11 mouse cellular contexts compared by ENCODE assay signal in genomic region chr11:4803426-4803825, GRCm38 (mm10). TPM values are rescaled to one million over a fixed set of nuclear protein-coding genes. Genes with fewer than 3 reads are reported as not detected.
DNase-seq lines count a peak whose midpoint lies in the region; ATAC-seq and TF ChIP-seq lines count a peak whose summit lies in the region.
"Had no signal": no experiment of that assay in that cellular context is flagged by ENCODE, and none has a peak within 500 bp of the region (broad histone marks: within the 10 kb centered on the region; RNA-seq: fewer than 3 reads in every experiment).

No protein-coding gene starts in this region.

- 0 out of 2 replicates have a peak, but pooled peaks cover 12% of the 10 kb centered on the region for H3K36me3 ChIP-seq in hindbrain, embryonic 15.5 days
- peaks cover 28% of the 10 kb centered on the region for H3K36me3 ChIP-seq in hindbrain, embryonic 14.5 days (replicated peaks; ENCODE audit: control insufficient read depth, insufficient read depth)
- peaks cover 52% of the 10 kb centered on the region for H3K36me3 ChIP-seq in E14TG2a.4 (ENCODE audit: insufficient read depth, low read length)
- peaks cover 8% of the 10 kb centered on the region; the same call in 1 of the 2 replicates for H3K36me3 ChIP-seq in forebrain, embryonic 15.5 days
- 0 out of 2 replicates have a peak, but pooled peaks cover 3% of the 10 kb centered on the region for H3K36me3 ChIP-seq in midbrain, embryonic 16.5 days (ENCODE audit: control insufficient read depth, insufficient read depth, low read length)

- no peak overlapping the region for H3K4me3 ChIP-seq in hindbrain, embryonic 15.5 days
- H3K4me3 ChIP-seq in hindbrain, embryonic 14.5 days (replicated peaks; ENCODE audit: low read length) = no peak overlapping the region
- peak overlapping the region; percentile 62 for H3K4me3 ChIP-seq in E14TG2a.4 (replicated peaks; ENCODE audit: low read length)
- no peak overlapping the region for H3K4me3 ChIP-seq in forebrain, embryonic 15.5 days
- H3K4me3 ChIP-seq in midbrain, embryonic 16.5 days (ENCODE audit: low read depth, low read length) = no peak overlapping the region
- H3K4me3 ChIP-seq: embryonic facial prominence, embryonic 13.5 days; myocyte had no signal

- no peaks in the 10 kb centered on the region for H3K9me3 ChIP-seq in hindbrain, embryonic 15.5 days
- no peaks in the 10 kb centered on the region for H3K9me3 ChIP-seq in hindbrain, embryonic 14.5 days (ENCODE audit: control insufficient read depth, low read length)
- H3K9me3 ChIP-seq in E14TG2a.4 (ENCODE audit: low read length) = no peaks in the 10 kb centered on the region
- no peaks in the 10 kb centered on the region for H3K9me3 ChIP-seq in forebrain, embryonic 15.5 days
- H3K9me3 ChIP-seq in midbrain, embryonic 16.5 days (replicated peaks; ENCODE audit: control insufficient read depth, low read length, poor library complexity, severe bottlenecking) = no peaks in the 10 kb centered on the region
- H3K9me3 ChIP-seq: embryonic facial prominence, embryonic 13.5 days; G1E had no signal

- ATAC-seq in hindbrain, embryonic 15.5 days (ENCODE audit: low FRiP score, low read depth) = peak; percentile 68
- ATAC-seq in hindbrain, embryonic 14.5 days (ENCODE audit: low FRiP score) = no peak
- peak; percentile 49 for ATAC-seq in forebrain, embryonic 15.5 days (replicated peaks)
- no peak for ATAC-seq in midbrain, embryonic 16.5 days

- peaks cover 10% of the 10 kb centered on the region; the same call in 1 of the 2 replicates for H3K4me1 ChIP-seq in hindbrain, embryonic 15.5 days (replicated peaks)
- no peaks in the 10 kb centered on the region for H3K4me1 ChIP-seq in hindbrain, embryonic 14.5 days (replicated peaks; ENCODE audit: control insufficient read depth, insufficient read depth, low read length)
- peaks cover 90% of the 10 kb centered on the region for H3K4me1 ChIP-seq in E14TG2a.4 (replicated peaks; ENCODE audit: low read depth, low read length)
- peaks cover 21% of the 10 kb centered on the region for H3K4me1 ChIP-seq in forebrain, embryonic 15.5 days
- peaks cover 2% of the 10 kb centered on the region; the same call in 1 of the 2 replicates for H3K4me1 ChIP-seq in midbrain, embryonic 16.5 days (ENCODE audit: control insufficient read depth, insufficient read depth, low read length)

- no peak for DNase-seq in hindbrain, embryonic 14.5 days (ENCODE audit: low spot score)
- no peak for DNase-seq in Muller cell, postnatal 12 days (ENCODE audit: inconsistent ontology term)
- no peak for DNase-seq in heart, postnatal 36 days
- DNase-seq: liver had no signal

- 43% methylated on average over 7 of the region's 7 CpGs for WGBS in hindbrain, embryonic 15.5 days
- WGBS in hindbrain, embryonic 14.5 days = 53% methylated on average over 7 of the region's 7 CpGs
- 11% methylated on average over 7 of the region's 7 CpGs for WGBS in forebrain, embryonic 15.5 days
- 58% methylated on average over 7 of the region's 7 CpGs for WGBS in midbrain, embryonic 16.5 days

- H3K4me2 ChIP-seq in hindbrain, embryonic 15.5 days = no peak overlapping the region
- H3K4me2 ChIP-seq in hindbrain, embryonic 14.5 days (replicated peaks) = no peak overlapping the region
- H3K4me2 ChIP-seq in forebrain, embryonic 15.5 days (replicated peaks) = no peak overlapping the region
- H3K4me2 ChIP-seq in midbrain, embryonic 16.5 days (ENCODE audit: low read length) = no peak overlapping the region
- H3K4me2 ChIP-seq: embryonic facial prominence, embryonic 13.5 days had no signal

- H3K27ac ChIP-seq in hindbrain, embryonic 15.5 days (replicated peaks) = peak overlapping the region; percentile 58
- no peak overlapping the region for H3K27ac ChIP-seq in hindbrain, embryonic 14.5 days
- H3K27ac ChIP-seq in forebrain, embryonic 15.5 days (replicated peaks) = peak overlapping the region; percentile 51
- H3K27ac ChIP-seq in midbrain, embryonic 16.5 days (ENCODE audit: low read length) = peak overlapping the region; percentile 58
- H3K27ac ChIP-seq: embryonic facial prominence, embryonic 13.5 days had no signal

- intact Hi-C loops in heart, postnatal 36 days (cut with DNase I) = no loop called here

- H3K9ac ChIP-seq in hindbrain, embryonic 15.5 days = no peak overlapping the region
- H3K9ac ChIP-seq in hindbrain, embryonic 14.5 days = no peak overlapping the region
- H3K9ac ChIP-seq in forebrain, embryonic 15.5 days (replicated peaks) = no peak overlapping the region
- H3K9ac ChIP-seq in midbrain, embryonic 16.5 days (ENCODE audit: low read depth, low read length) = no peak overlapping the region
- H3K9ac ChIP-seq: embryonic facial prominence, embryonic 13.5 days had no signal

- TF ChIP-seq CTCF in E14TG2a.4 (conservative IDR thresholded peaks at IDR 0.05; ENCODE audit: low read length) = no peak

- no peaks in the 10 kb centered on the region for H3K27me3 ChIP-seq in hindbrain, embryonic 15.5 days
- H3K27me3 ChIP-seq in hindbrain, embryonic 14.5 days (ENCODE audit: control insufficient read depth, insufficient read depth, low read length) = no peaks in the 10 kb centered on the region; the same call in 1 of the 2 replicates
- no peaks in the 10 kb centered on the region for H3K27me3 ChIP-seq in E14TG2a.4 (ENCODE audit: insufficient read depth, low read length)
- peaks cover 4% of the 10 kb centered on the region; the same call in 1 of the 2 replicates for H3K27me3 ChIP-seq in forebrain, embryonic 15.5 days
- H3K27me3 ChIP-seq in midbrain, embryonic 16.5 days (ENCODE audit: control insufficient read depth, insufficient read depth, low read depth, low read length) = no peaks in the 10 kb centered on the region
- H3K27me3 ChIP-seq: embryonic facial prominence, embryonic 13.5 days had no signal

RNA-seq across cellular contexts. Expression of gene Nf2, which starts 45.9 kb away (rescaled TPM):
- polyA plus RNA-seq in hindbrain, embryonic 15.5 days (2015; fragmentation: Nextera tagmentation; extraction: Ambion mirVana) = 66.8 and 72.3 TPM in 2 replicates
- 63.9 and 65.5 TPM in 2 replicates for polyA plus RNA-seq in hindbrain, embryonic 14.5 days (2014; fragmentation: Nextera tagmentation; extraction: Ambion mirVana)
- polyA plus RNA-seq in forebrain, embryonic 15.5 days (2015; fragmentation: Nextera tagmentation; extraction: Ambion mirVana) = 67.2 and 67.3 TPM in 2 replicates
- 63.3 and 68.6 TPM in 2 replicates for polyA plus RNA-seq in midbrain, embryonic 16.5 days (2015; fragmentation: Nextera tagmentation; extraction: Ambion mirVana)
- total RNA-seq in heart, postnatal 36 days (2021) = 10 to 100 TPM; 80.0 to 80.1 TPM

RNA-seq across cellular contexts. Expression of gene Cabp7, which starts 56.8 kb away (rescaled TPM):
- 2.3 and 2.7 TPM in 2 replicates for polyA plus RNA-seq in hindbrain, embryonic 15.5 days (2015; fragmentation: Nextera tagmentation; extraction: Ambion mirVana)
- 2.2 and 2.5 TPM in 2 replicates for polyA plus RNA-seq in hindbrain, embryonic 14.5 days (2014; fragmentation: Nextera tagmentation; extraction: Ambion mirVana)
- 1.3 and 1.8 TPM in 2 replicates for polyA plus RNA-seq in forebrain, embryonic 15.5 days (2015; fragmentation: Nextera tagmentation; extraction: Ambion mirVana)
- polyA plus RNA-seq in midbrain, embryonic 16.5 days (2015; fragmentation: Nextera tagmentation; extraction: Ambion mirVana) = 1.1 and 1.2 TPM in 2 replicates
- not detected for total RNA-seq in heart, postnatal 36 days (2021)
- total RNA-seq: G1E had no signal
- polyA plus RNA-seq: G1E had no signal

Comparison
In these comparisons a context has a peak if more than half of its experiments do, and no peak if none do; other contexts are left out.
1. ATAC-seq: peak in hindbrain, embryonic 15.5 days (single experiment) and forebrain, embryonic 15.5 days (single experiment); none in hindbrain, embryonic 14.5 days (single experiment) and midbrain, embryonic 16.5 days (single experiment).